ENCODE assay signal across 15 mouse cellular contexts in genomic region chr12:8339591-8340319, GRCm38 (mm10). TPM values are rescaled to one million over a fixed set of nuclear protein-coding genes. Genes with fewer than 3 reads are reported as not detected.
A peak's percentile ranks its signal among the peaks of the same experiment; 100 is the strongest.
DNase-seq lines count a peak whose midpoint lies in the region; ATAC-seq lines count a peak whose summit lies in the region.
"Had no signal": no experiment of that assay in that cellular context is flagged by ENCODE, and none has a peak within 500 bp of the region (broad histone marks: within the 10 kb centered on the region; RNA-seq: fewer than 3 reads in every experiment).

No protein-coding gene starts in this region.

- no peak for DNase-seq in heart, postnatal 4 days
- DNase-seq in lung, postnatal 25 days (ENCODE audit: low spot score): no peak
- no peak for DNase-seq in embryonic facial prominence, embryonic 11.5 days (ENCODE audit: low spot score)
- DNase-seq in adrenal gland, adult 8-10 months: no peak
- DNase-seq in cerebellum, adult 18-20 months: no peak
- DNase-seq: adrenal gland, postnatal 25 days; gastrocnemius, postnatal 25 days; liver, embryonic 13.5 days had no signal

- no peaks in the 10 kb centered on the region for H3K27me3 ChIP-seq in heart, embryonic 14.5 days (ENCODE audit: control insufficient read depth, insufficient read depth, low read length)
- H3K27me3 ChIP-seq in lung, embryonic 16.5 days (ENCODE audit: control insufficient read depth, insufficient read depth, low read depth, low read length): no peaks in the 10 kb centered on the region
- no peaks in the 10 kb centered on the region for H3K27me3 ChIP-seq in embryonic facial prominence, embryonic 11.5 days (ENCODE audit: control insufficient read depth, insufficient read depth, low read length)
- no peaks in the 10 kb centered on the region for H3K27me3 ChIP-seq in neural tube, embryonic 14.5 days (ENCODE audit: control insufficient read depth, insufficient read depth, low read length)
- H3K27me3 ChIP-seq: embryonic facial prominence, embryonic 15.5 days; liver, embryonic 13.5 days; stomach, embryonic 15.5 days had no signal

- no peak overlapping the region for H3K4me3 ChIP-seq in heart, embryonic 14.5 days (ENCODE audit: control insufficient read depth in 1 of 2, insufficient read depth in 1 of 2, low read depth in 1 of 2, low read length in 2 of 2)
- no peak overlapping the region for H3K4me3 ChIP-seq in lung, embryonic 16.5 days (ENCODE audit: low read length)
- H3K4me3 ChIP-seq in embryonic facial prominence, embryonic 11.5 days (ENCODE audit: low read depth, low read length): no peak overlapping the region
- no peak overlapping the region for H3K4me3 ChIP-seq in neural tube, embryonic 14.5 days (ENCODE audit: low read depth, low read length)
- H3K4me3 ChIP-seq: embryonic facial prominence, embryonic 15.5 days; liver, embryonic 13.5 days; stomach, embryonic 15.5 days had no signal

- no peaks in the 10 kb centered on the region for H3K9me3 ChIP-seq in heart, embryonic 14.5 days (ENCODE audit: control insufficient read depth, low read length)
- H3K9me3 ChIP-seq in lung, embryonic 16.5 days (ENCODE audit: control insufficient read depth, low read length): no peaks in the 10 kb centered on the region
- no peaks in the 10 kb centered on the region for H3K9me3 ChIP-seq in embryonic facial prominence, embryonic 11.5 days (replicated peaks; ENCODE audit: control insufficient read depth, low read length)
- no peaks in the 10 kb centered on the region for H3K9me3 ChIP-seq in neural tube, embryonic 14.5 days (ENCODE audit: control insufficient read depth, low read length)
- H3K9me3 ChIP-seq: embryonic facial prominence, embryonic 15.5 days; liver, embryonic 13.5 days; stomach, embryonic 15.5 days had no signal

- H3K4me1 ChIP-seq in heart, embryonic 14.5 days (ENCODE audit: control insufficient read depth in 2 of 2, insufficient read depth in 2 of 2, low read length in 2 of 2): peaks cover 24 to 34% of the 10 kb centered on the region in 2 experiments
- H3K4me1 ChIP-seq in lung, embryonic 16.5 days (replicated peaks; ENCODE audit: control insufficient read depth, insufficient read depth, low read length): peaks cover 20% of the 10 kb centered on the region
- peaks cover 2% of the 10 kb centered on the region; the same call in 1 of the 2 replicates for H3K4me1 ChIP-seq in embryonic facial prominence, embryonic 11.5 days (ENCODE audit: control insufficient read depth, insufficient read depth, low read length)
- 0 out of 2 replicates have a peak, but pooled peaks cover 2% of the 10 kb centered on the region for H3K4me1 ChIP-seq in neural tube, embryonic 14.5 days (ENCODE audit: control insufficient read depth, insufficient read depth, low read length)
- H3K4me1 ChIP-seq: liver, embryonic 13.5 days had no signal

- no peak overlapping the region for H3K4me2 ChIP-seq in heart, embryonic 14.5 days (ENCODE audit: low read length)
- H3K4me2 ChIP-seq in lung, embryonic 16.5 days (ENCODE audit: low read depth, low read length): no peak overlapping the region
- H3K4me2 ChIP-seq in embryonic facial prominence, embryonic 11.5 days (ENCODE audit: low read depth, low read length): no peak overlapping the region
- H3K4me2 ChIP-seq in neural tube, embryonic 14.5 days (ENCODE audit: low read depth, low read length): no peak overlapping the region
- H3K4me2 ChIP-seq: embryonic facial prominence, embryonic 15.5 days; liver, embryonic 13.5 days; stomach, embryonic 15.5 days had no signal

- WGBS in heart, embryonic 14.5 days: 48% methylated on average over 13 of the region's 13 CpGs
- 38% methylated on average over 13 of the region's 13 CpGs for WGBS in lung, embryonic 16.5 days
- 43% methylated on average over 13 of the region's 13 CpGs for WGBS in embryonic facial prominence, embryonic 11.5 days
- 27% methylated on average over 13 of the region's 13 CpGs for WGBS in neural tube, embryonic 14.5 days

- peaks cover 66% of the 10 kb centered on the region for H3K36me3 ChIP-seq in heart, embryonic 14.5 days (ENCODE audit: control insufficient read depth, insufficient read depth, low read length)
- H3K36me3 ChIP-seq in lung, embryonic 16.5 days (ENCODE audit: control insufficient read depth, insufficient read depth, low read length): peaks cover 6% of the 10 kb centered on the region; the same call in 1 of the 2 replicates
- H3K36me3 ChIP-seq in embryonic facial prominence, embryonic 11.5 days (replicated peaks; ENCODE audit: control insufficient read depth, insufficient read depth, low read depth, low read length): no peaks in the 10 kb centered on the region
- peaks cover 11% of the 10 kb centered on the region for H3K36me3 ChIP-seq in neural tube, embryonic 14.5 days (ENCODE audit: control insufficient read depth, insufficient read depth, low read length)

- H3K9ac ChIP-seq in heart, embryonic 14.5 days (ENCODE audit: low read length): peak overlapping the region; percentile 3; the same call in 1 of the 2 replicates
- no peak overlapping the region for H3K9ac ChIP-seq in lung, embryonic 16.5 days (ENCODE audit: low read length)
- peak overlapping the region; percentile 25; the same call in 1 of the 2 replicates for H3K9ac ChIP-seq in embryonic facial prominence, embryonic 11.5 days (replicated peaks; ENCODE audit: low read length)
- H3K9ac ChIP-seq in neural tube, embryonic 14.5 days (replicated peaks; ENCODE audit: low read depth, low read length): 0 out of 2 replicates have a peak overlapping the region, but pooled peaks have one; percentile 16
- H3K9ac ChIP-seq: embryonic facial prominence, embryonic 15.5 days; liver, embryonic 13.5 days; stomach, embryonic 15.5 days had no signal

- H3K27ac ChIP-seq in heart, embryonic 14.5 days (replicated peaks in 1 of 2; ENCODE audit: control insufficient read depth in 1 of 2, insufficient read depth in 1 of 2, low read depth in 2 of 2, low read length in 2 of 2): no peak overlapping the region
- peak overlapping the region; percentile 10; the same call in 1 of the 2 replicates for H3K27ac ChIP-seq in lung, embryonic 16.5 days (ENCODE audit: low read length)
- H3K27ac ChIP-seq in embryonic facial prominence, embryonic 11.5 days (replicated peaks; ENCODE audit: low read depth, low read length): no peak overlapping the region
- no peak overlapping the region; the same call in 1 of the 2 replicates for H3K27ac ChIP-seq in neural tube, embryonic 14.5 days (ENCODE audit: low read depth, low read length)
- H3K27ac ChIP-seq: embryonic facial prominence, embryonic 15.5 days; liver, embryonic 13.5 days; stomach, embryonic 15.5 days had no signal

- ATAC-seq in heart, embryonic 14.5 days (ENCODE audit: insufficient number of reproducible peaks, insufficient read depth, low FRiP score, low read depth): no peak
- peak; percentile 53 for ATAC-seq in lung, embryonic 16.5 days (ENCODE audit: low read depth)
- ATAC-seq in embryonic facial prominence, embryonic 11.5 days (replicated peaks; ENCODE audit: insufficient number of reproducible peaks, low FRiP score, low TSS enrichment, low read depth): 0 out of 2 replicates have a peak, but pooled peaks have one; percentile 31
- ATAC-seq in neural tube, embryonic 14.5 days (ENCODE audit: low read depth): no peak; the same call in 1 of the 2 replicates
- ATAC-seq: CD4-positive, CD25-positive, alpha-beta regulatory T cell, adult 4 months had no signal

RNA-seq across cellular contexts. Expression of gene Hs1bp3, which starts 26.5 kb away (rescaled TPM):
- polyA plus RNA-seq in heart, embryonic 14.5 days (2014; fragmentation: Nextera tagmentation; extraction: Ambion mirVana): 10.5 and 11.1 TPM in 2 replicates
- 10 to 100 TPM in 1 of 2 experiments, 1 to 10 TPM in 1; 7.2 to 11.0 TPM for total RNA-seq in heart, postnatal 4 days (2021)
- polyA plus RNA-seq in lung, embryonic 16.5 days (2015; fragmentation: Nextera tagmentation; extraction: Ambion mirVana): 16.4 and 16.9 TPM in 2 replicates
- polyA plus RNA-seq in embryonic facial prominence, embryonic 11.5 days (2014; fragmentation: Nextera tagmentation; extraction: Ambion mirVana): 9.6 and 11.7 TPM in 2 replicates
- polyA plus RNA-seq in neural tube, embryonic 14.5 days (2014; fragmentation: Nextera tagmentation; extraction: Ambion mirVana): 6.0 and 6.2 TPM in 2 replicates
- 10 to 100 TPM; 18.4 to 33.8 (median 20.6) TPM for total RNA-seq in adrenal gland, adult 8-10 months (2022)

RNA-seq across cellular contexts. Expression of gene Gdf7, which starts 38.0 kb away (rescaled TPM):
- polyA plus RNA-seq in heart, embryonic 14.5 days (2014; fragmentation: Nextera tagmentation; extraction: Ambion mirVana): not detected in 2 replicates
- total RNA-seq in heart, postnatal 4 days (2021): under 1 TPM; 0.19 to 0.25 TPM
- not detected in 2 replicates for polyA plus RNA-seq in lung, embryonic 16.5 days (2015; fragmentation: Nextera tagmentation; extraction: Ambion mirVana)
- polyA plus RNA-seq in embryonic facial prominence, embryonic 11.5 days (2014; fragmentation: Nextera tagmentation; extraction: Ambion mirVana): 0.49 and 0.72 TPM in 2 replicates
- 0.43 TPM in 1 of 2 replicates, not detected in the other for polyA plus RNA-seq in neural tube, embryonic 14.5 days (2014; fragmentation: Nextera tagmentation; extraction: Ambion mirVana)
- total RNA-seq in adrenal gland, adult 8-10 months (2022): under 1 TPM in 1 of 4 experiments, not detected in 3; 0.23 TPM
- total RNA-seq: adrenal gland, postnatal 25 days; gastrocnemius, postnatal 25 days; monocyte, adult 5-6 weeks had no signal
- polyA plus RNA-seq: CD4-positive, CD25-positive, alpha-beta regulatory T cell, adult 4 months; liver, embryonic 13.5 days; stomach, embryonic 15.5 days had no signal

Comparison
In these comparisons a context has a peak if more than half of its experiments do, and no peak if none do; other contexts are left out.
1. ATAC-seq: peak in lung, embryonic 16.5 days (single experiment) and embryonic facial prominence, embryonic 11.5 days (single experiment); none in heart, embryonic 14.5 days (single experiment) and neural tube, embryonic 14.5 days (single experiment).